Mouse (Mus musculus) neural tube, embryonic 14.5 days (tissue): ENCODE data around the gene Olfr1277. TPM values are rescaled to one million over a fixed set of nuclear protein-coding genes. Genes with fewer than 3 reads are reported as not detected.

Experiments
- ATAC-seq: fragments of 200-750 bp; cut with Nextera tagmentation; 2 replicates; pipeline ENCODE4 v1.8.0; 2017; ENCODE audit warnings: low read depth, mild to moderate bottlenecking, moderate TSS enrichment, moderate library complexity
- H3K27ac ChIP-seq: fragments of 300-500 bp; sonication (generic); 2 replicates; pipeline ENCODE4 v1.5.1; 2014; ENCODE audit warnings: low read depth, mild to moderate bottlenecking, control low read depth, low read length, moderate library complexity, mixed read lengths
- H3K27me3 ChIP-seq: fragments of 300-500 bp; sonication (generic); 2 replicates; pipeline ENCODE4 v1.6.1; 2014; ENCODE audit warnings: low read length; ENCODE audit not compliant: control insufficient read depth, insufficient read depth
- H3K36me3 ChIP-seq: fragments of 300-500 bp; sonication (generic); 2 replicates; pipeline ENCODE4 v1.6.1; 2014; ENCODE audit warnings: low read length, mixed read lengths; ENCODE audit not compliant: control insufficient read depth, insufficient read depth
- H3K4me1 ChIP-seq: fragments of 300-500 bp; sonication (generic); 2 replicates; pipeline ENCODE4 v1.6.1; 2014; ENCODE audit warnings: low read length; ENCODE audit not compliant: control insufficient read depth, insufficient read depth
- H3K4me2 ChIP-seq: fragments of 300-500 bp; sonication (generic); 2 replicates; pipeline ENCODE4 v1.6.1; 2014; ENCODE audit warnings: mild to moderate bottlenecking, low read depth, low read length, control low read depth
- H3K4me3 ChIP-seq: fragments of 300-500 bp; sonication (generic); 2 replicates; pipeline ENCODE4 v1.5.1; 2014; ENCODE audit warnings: low read depth, low read length, control low read depth, mixed read lengths
- H3K9ac ChIP-seq: fragments of 300-500 bp; sonication (generic); replicated peaks from 2 replicates; pipeline ENCODE4 v1.6.1; 2014; ENCODE audit warnings: low read depth, mild to moderate bottlenecking, control low read depth, low read length, mixed read lengths
- H3K9me3 ChIP-seq: fragments of 300-500 bp; sonication (generic); 2 replicates; pipeline ENCODE4 v1.6.1; 2016; ENCODE audit warnings: low read length; ENCODE audit not compliant: control insufficient read depth
- WGBS: fragments of 180-500 bp; shearing (Covaris S2); extraction: QIAGEN DNeasy Blood & Tissue Kit; methylation state at CpG from one replicate; pipeline ENCODE4 v1.1.7; 2014; 5-methylcytosine and 5-hydroxymethylcytosine counted together
- polyA plus RNA-seq: library from polyadenylated mRNA; unstranded; fragments of >200 nt; fragmentation: Nextera tagmentation; extraction: Ambion mirVana; gene quantifications from 2 replicates; pipeline ENCODE4 v1.2.1, GENCODE M21; 2014

The Olfr1277 gene
- not detected in 2 replicates for polyA plus RNA-seq

- Histone ChIP-seq H3K36me3 (no peaks in the 10 kb centered on the region), H3K27me3 (no peaks in the 10 kb centered on the region), H3K4me2 (no peak within 1 kb of the TSS), H3K27ac (no peak within 1 kb of the TSS), H3K9me3 (no peaks in the 10 kb centered on the region), H3K4me3 (no peak within 1 kb of the TSS), H3K9ac (no peak within 1 kb of the TSS), H3K4me1 (no peaks in the 10 kb centered on the region)
- no peak for ATAC-seq
- 83% methylated on average over 2 of the region's 2 CpGs for WGBS
These were observed at the start of gene Olfr1277 for GRCm38 (mm10) chr2:111274006-111274405. Gene Olfr1277, minus strand, starts transcription at chr2:111274106.

GRCm38 (mm10) chr2:111313717-111314116 is 39.8 kb upstream of the Olfr1277 start, which contains the start of gene Olfr1280:
Gene Olfr1280, plus strand, starts transcription at chr2:111314017.
- Histone ChIP-seq H3K4me1 (no peaks in the 10 kb centered on the region), H3K9ac (no peak within 1 kb of the TSS), H3K9me3 (no peaks in the 10 kb centered on the region), H3K36me3 (no peaks in the 10 kb centered on the region), H3K4me3 (no peak within 1 kb of the TSS), H3K27ac (no peak within 1 kb of the TSS), H3K4me2 (no peak within 1 kb of the TSS), H3K27me3 (no peaks in the 10 kb centered on the region)
- ATAC-seq = no peak

- Histone ChIP-seq H3K9ac (no peak within 1 kb of the TSS), H3K4me1 (no peaks in the 10 kb centered on the region), H3K36me3 (no peaks in the 10 kb centered on the region), H3K9me3 (no peaks in the 10 kb centered on the region), H3K4me2 (no peak within 1 kb of the TSS), H3K27ac (no peak within 1 kb of the TSS), H3K27me3 (no peaks in the 10 kb centered on the region), H3K4me3 (no peak within 1 kb of the TSS)
- ATAC-seq = no peak
These were observed 26.5 kb upstream of the Olfr1277 start, which contains the start of gene Olfr1279 for GRCm38 (mm10) chr2:111300374-111300773. Gene Olfr1279, plus strand, starts transcription at chr2:111300635.

GRCm38 (mm10) chr2:111298541-111298940 is 24.6 kb upstream of the Olfr1277 start:
- no peak overlapping the region for H3K27ac ChIP-seq
- no peak overlapping the region for H3K4me2 ChIP-seq
- H3K27me3 ChIP-seq = no peaks in the 10 kb centered on the region
- H3K36me3 ChIP-seq = no peaks in the 10 kb centered on the region
- H3K9ac ChIP-seq = no peak overlapping the region
- no peaks in the 10 kb centered on the region for H3K4me1 ChIP-seq
- no peak for ATAC-seq
- H3K4me3 ChIP-seq = no peak overlapping the region
- no peaks in the 10 kb centered on the region for H3K9me3 ChIP-seq

GRCm38 (mm10) chr2:111289836-111290235 is 15.9 kb upstream of the Olfr1277 start, which contains the start of gene Olfr1278:
Gene Olfr1278, plus strand, starts transcription at chr2:111290136.
- H3K4me1 ChIP-seq = no peaks in the 10 kb centered on the region
- no peak within 1 kb of the TSS for H3K27ac ChIP-seq
- no peak within 1 kb of the TSS for H3K4me3 ChIP-seq
- no peak for ATAC-seq
- H3K9me3 ChIP-seq = no peaks in the 10 kb centered on the region
- H3K4me2 ChIP-seq = no peak within 1 kb of the TSS
- no peaks in the 10 kb centered on the region for H3K27me3 ChIP-seq
- H3K9ac ChIP-seq = no peak within 1 kb of the TSS
- H3K36me3 ChIP-seq = no peaks in the 10 kb centered on the region

GRCm38 (mm10) chr2:111254216-111254615 is 19.7 kb downstream of the Olfr1277 start, which contains the start of gene Olfr1276:
Gene Olfr1276, plus strand, starts transcription at chr2:111254516.
- H3K4me2 ChIP-seq = no peak within 1 kb of the TSS

GRCm38 (mm10) chr2:111235186-111235585 is 38.7 kb downstream of the Olfr1277 start, which contains the start of gene Olfr1275:
Gene Olfr1275, minus strand, starts transcription at chr2:111235286.
- Histone ChIP-seq H3K9ac (no peak within 1 kb of the TSS), H3K9me3 (no peaks in the 10 kb centered on the region), H3K27me3 (no peaks in the 10 kb centered on the region), H3K4me2 (no peak within 1 kb of the TSS), H3K36me3 (no peaks in the 10 kb centered on the region), H3K4me1 (no peaks in the 10 kb centered on the region), H3K27ac (no peak within 1 kb of the TSS), H3K4me3 (no peak within 1 kb of the TSS)
- no peak for ATAC-seq
- WGBS = 89% methylated on average over 1 of the region's 1 CpGs

More at GRCm38 (mm10) chr2:111254216-111254615, 19.7 kb downstream of the Olfr1277 start, which contains the start of gene Olfr1276:
- H3K27ac ChIP-seq = no peak within 1 kb of the TSS
- no peak within 1 kb of the TSS for H3K9ac ChIP-seq
- no peak for ATAC-seq
- no peaks in the 10 kb centered on the region for H3K27me3 ChIP-seq
- H3K36me3 ChIP-seq = no peaks in the 10 kb centered on the region
- H3K4me1 ChIP-seq = no peaks in the 10 kb centered on the region
- H3K9me3 ChIP-seq = no peaks in the 10 kb centered on the region
- H3K4me3 ChIP-seq = no peak within 1 kb of the TSS

GRCm38 (mm10) chr2:111229502-111229901 is 44.4 kb downstream of the Olfr1277 start, which contains the start of gene 4930430A15Rik:
Gene 4930430A15Rik, minus strand, starts transcription at chr2:111229602.
- H3K9me3 ChIP-seq = no peaks in the 10 kb centered on the region
- no peaks in the 10 kb centered on the region for H3K27me3 ChIP-seq
- no peaks in the 10 kb centered on the region for H3K4me1 ChIP-seq
- H3K4me2 ChIP-seq = no peak within 1 kb of the TSS
- no peak within 1 kb of the TSS for H3K4me3 ChIP-seq
- no peak within 1 kb of the TSS for H3K9ac ChIP-seq
- WGBS = 91% methylated on average over 6 of the region's 6 CpGs
- ATAC-seq = no peak
- H3K36me3 ChIP-seq = no peaks in the 10 kb centered on the region
- H3K27ac ChIP-seq = no peak within 1 kb of the TSS
